Mouse (Mus musculus): ENCODE measurements at regions not wholly inside any gene's neighbourhood (a gene's known extent, or its start where the extent isn't known, plus 50 kb on each side); places are given as distances from the start of the nearest gene placed in this dataset.

DNA sequence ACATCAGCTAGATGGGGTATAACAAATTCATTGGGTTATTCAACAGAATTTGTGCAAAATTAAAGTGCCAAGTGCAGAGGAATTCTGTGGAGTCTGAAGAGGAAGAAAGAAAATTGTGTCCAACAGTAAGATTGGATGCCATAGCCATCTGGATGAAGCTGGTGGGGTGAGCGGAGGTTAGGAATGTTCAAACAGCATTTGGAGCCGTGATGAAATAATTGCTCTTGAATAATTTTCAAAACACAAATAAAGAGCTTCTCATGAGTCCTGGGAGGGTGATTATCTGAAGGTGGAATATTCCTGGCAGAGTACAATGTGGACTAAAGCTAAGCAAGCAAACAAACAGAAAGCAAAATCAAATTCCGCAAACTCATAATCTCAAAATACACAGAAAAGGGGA, 260.8 kb downstream of the 1190002N15Rik start:
- in situ Hi-C loops (cut with MboI, MseI): loop anchor here in 1 of 2 experiments (10.0 kb wide), 1 partner anchor 448 kb away; no protein-coding TSS in a partner anchor

DNA sequence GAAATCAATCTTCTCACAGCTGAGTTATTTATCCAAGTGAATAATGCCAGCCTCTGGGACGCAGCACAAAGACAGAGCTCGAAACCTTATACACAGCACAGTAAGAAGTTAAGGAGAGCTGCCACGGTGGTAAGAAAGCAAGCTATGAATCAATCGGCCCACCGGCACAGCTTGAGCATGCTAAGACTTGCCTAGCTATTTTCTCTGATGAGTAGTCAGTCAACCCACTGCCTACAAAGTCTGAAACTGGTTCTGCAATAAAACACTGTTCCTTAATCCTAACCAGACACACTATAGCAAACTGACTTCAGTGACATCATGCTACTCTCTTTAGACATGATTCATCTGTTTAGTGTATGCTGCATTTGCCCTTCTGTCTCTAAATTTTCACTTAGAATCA, 268.7 kb downstream of the 1190002N15Rik start:
- in situ Hi-C loops (cut with MboI, MseI): no loop called here

GRCm38 (mm10) chr9:94267243-94267642, 270.6 kb downstream of the 1190002N15Rik start:
- in situ Hi-C loops (cut with MboI, MseI): no loop called here

DNA sequence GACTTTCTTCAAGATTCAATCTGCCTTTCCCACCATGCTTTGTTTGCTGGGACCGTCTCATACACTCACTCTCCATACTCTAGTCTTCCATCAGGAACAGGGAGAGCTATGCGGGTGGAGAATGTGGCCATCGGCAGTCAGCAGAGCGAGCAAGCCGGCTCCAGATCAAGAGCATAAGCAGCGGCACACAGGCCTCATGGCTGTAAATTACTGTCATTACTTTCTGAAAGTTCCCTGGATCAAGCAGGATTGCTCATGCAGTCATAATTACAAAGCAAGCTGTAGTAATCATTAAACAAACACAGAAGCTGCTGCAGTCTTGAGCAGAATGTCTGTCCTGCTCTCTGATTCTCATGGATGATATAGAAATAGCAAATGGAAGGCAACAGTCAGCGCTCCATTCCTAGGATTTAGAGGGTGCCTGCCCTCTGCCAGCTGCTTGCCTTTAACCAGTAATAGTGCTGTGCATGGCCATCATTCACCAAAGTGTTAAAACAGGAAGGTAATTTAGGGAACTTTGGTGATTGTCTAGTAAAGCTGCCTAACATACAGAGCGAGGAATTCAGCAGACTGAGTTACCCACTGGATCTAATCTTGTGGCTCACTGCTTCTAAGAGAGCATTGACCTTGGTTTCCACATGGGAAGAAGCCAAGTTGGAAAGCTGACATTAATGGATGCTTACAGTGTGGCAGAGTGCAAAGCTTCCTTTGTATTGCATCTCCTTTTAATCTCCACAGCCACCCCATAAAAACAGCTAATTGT, 298.2 kb downstream of the 1190002N15Rik start:
- in situ Hi-C loops (cut with MboI, MseI): no loop called here

DNA sequence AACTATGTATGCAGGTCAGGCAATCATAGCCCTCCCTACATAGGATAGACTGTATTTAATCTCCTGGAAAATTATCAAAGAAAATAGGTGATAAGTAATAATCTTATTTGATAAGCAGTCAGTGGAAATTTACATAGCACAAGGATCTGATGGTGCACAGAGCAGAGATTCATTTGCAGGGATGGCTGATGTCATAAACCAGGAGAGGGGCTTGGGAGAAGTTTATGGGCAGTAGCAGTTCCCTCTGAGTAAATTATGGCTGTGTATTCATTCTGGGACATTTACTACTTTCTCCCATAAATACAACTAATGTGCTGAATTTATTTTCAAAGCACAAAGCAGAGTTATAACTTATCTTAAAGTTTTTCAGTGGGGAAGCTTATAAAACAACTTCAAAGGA, 299.3 kb downstream of the 1190002N15Rik start:
- in situ Hi-C loops (cut with MboI, MseI): no loop called here

DNA sequence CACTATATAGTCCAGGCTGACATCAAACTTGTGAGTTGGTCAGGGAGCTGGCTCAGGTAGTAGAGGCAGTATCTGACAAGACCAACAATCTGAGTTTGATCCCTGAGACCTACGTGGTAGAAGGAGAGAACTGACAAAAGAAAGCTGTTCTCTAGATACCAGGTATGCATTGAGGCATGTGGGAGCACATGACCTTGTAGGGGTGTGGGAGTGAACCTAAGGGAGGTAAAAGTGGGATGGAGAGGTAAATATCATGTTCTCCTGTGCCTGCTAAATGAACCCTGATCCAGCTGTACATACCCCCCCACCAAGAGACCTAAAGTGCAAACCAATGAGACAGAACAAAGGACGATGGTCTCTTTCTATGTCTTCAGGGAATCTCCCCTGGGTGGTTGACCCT, 308.3 kb downstream of the 1190002N15Rik start:
- in situ Hi-C loops (cut with MboI, MseI): no loop called here

GRCm38 (mm10) chr9:94219116-94219515, 318.8 kb downstream of the 1190002N15Rik start:
- in situ Hi-C loops (cut with MboI, MseI): no loop called here

DNA sequence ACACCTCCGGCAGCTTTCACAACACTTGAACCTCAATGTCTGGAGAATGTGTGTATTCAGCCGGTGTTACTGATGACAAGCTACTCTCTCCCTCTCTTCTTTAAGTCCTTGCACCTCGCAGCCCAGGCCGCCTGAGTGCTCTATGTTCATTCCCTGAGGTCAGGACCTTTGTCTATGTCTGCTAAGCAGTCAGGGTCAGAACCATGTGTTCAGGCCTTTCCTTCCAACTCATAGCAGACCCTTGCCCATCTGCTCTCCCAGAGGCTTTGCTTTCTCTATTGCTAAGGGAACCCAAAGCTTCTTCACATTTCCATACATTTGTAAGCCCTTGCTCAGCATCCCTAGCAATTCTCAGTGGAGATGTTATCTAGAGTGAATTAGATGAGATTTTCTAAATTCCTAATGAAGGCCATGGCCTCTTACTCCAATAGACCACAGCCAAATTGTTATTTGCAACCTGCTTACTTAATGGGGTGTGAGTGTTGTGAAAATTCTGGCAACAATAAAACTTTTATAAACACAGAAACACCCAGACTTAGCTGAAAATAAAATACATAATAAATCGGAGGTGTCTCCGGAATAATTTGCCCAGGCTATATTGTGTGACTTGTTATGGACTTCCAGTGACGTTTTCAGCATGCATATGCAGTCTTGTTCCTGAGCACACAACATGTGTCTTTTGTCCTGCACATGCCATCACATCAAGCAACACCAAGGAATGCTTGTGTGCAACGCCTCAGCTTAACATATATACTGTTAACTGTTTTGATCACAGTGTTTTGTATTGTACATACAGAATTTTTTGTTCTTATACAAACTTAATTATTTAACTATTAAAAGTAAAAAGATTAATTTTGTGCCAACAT, 321.2 kb downstream of the 1190002N15Rik start:
- in situ Hi-C loops (cut with MboI, MseI): no loop called here

GRCm38 (mm10) chr9:94210467-94211249, 327.2 kb downstream of the 1190002N15Rik start:
- in situ Hi-C loops (cut with MboI, MseI): loop anchor here in 1 of 2 experiments (5.0 kb wide), 1 partner anchor 107 kb away; no protein-coding TSS in a partner anchor

- in situ Hi-C loops (cut with MboI, MseI): no loop called here
These were observed 328.9 kb downstream of the 1190002N15Rik start for GRCm38 (mm10) chr9:94208987-94209386.

DNA sequence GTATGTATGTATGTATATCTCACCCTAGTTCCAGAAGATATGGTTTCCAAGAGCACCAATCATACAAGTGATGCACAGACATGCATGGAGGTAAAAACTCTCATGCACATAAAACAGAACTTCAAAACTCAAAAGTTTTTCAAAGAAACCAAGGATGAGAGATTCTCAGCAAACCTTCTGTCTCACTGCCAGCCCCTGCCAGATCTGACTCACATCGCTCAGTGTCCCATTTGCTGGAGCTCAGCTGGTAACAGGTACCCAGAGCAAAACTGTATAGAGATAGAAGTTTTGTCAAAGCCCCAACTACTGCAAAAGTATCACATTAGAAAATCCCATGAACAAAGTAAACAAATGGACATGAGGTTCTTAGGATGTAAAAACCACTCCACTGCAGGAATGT, 337.0 kb downstream of the 1190002N15Rik start:
- in situ Hi-C loops (cut with MboI, MseI): no loop called here

GRCm38 (mm10) chr9:94199864-94200263, 338.0 kb downstream of the 1190002N15Rik start:
- in situ Hi-C loops (cut with MboI, MseI): no loop called here

- in situ Hi-C loops (cut with MboI, MseI): no loop called here
These were observed 346.8 kb downstream of the 1190002N15Rik start for GRCm38 (mm10) chr9:94191083-94191482.

DNA sequence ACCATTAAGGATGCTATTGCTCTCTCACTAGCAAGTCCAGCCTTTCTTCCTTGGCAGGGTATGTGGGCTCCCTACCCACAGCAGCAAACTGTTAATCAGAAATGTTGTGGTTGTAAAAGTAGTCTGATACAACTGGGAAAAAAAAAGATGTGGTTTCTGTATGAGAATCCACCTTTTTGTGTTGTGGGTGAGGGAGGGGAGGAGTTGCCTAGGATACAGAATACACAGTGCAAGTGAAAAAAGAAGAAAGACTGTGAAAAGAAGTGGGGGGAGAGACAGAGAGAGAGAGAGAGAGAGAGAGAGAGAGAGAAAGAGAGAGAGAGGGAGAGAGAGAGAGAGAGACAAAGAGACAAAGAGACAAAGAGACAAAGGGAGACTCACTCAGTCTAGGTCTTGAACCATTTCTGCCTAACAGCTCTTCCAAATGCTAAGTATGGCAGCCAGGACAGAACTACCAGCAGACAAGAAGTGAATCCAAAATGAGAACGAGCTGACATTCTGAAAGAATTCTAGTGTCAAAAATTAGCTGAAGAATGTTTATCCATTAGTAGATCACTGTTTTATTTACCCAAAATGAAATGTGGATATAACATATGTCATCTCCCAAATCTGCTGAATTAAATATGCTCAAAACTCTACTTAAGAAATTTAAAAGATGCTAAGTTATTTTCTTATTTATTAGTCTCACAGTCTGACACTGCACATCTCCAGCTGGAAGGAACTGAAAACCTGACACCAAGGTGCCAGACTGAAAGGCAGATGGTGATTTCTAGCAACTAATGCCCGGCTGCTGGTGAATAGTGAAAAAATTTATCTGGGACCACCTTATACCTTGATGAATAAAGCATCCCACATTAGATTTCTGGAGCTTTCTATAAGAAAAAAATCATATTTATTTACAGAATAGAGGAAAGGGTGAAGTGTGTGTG, 347.7 kb downstream of the 1190002N15Rik start:
- in situ Hi-C loops (cut with MboI, MseI): no loop called here

- in situ Hi-C loops (cut with MboI, MseI): no loop called here
These were observed 349.8 kb downstream of the 1190002N15Rik start for GRCm38 (mm10) chr9:94188124-94188523.

- in situ Hi-C loops (cut with MboI, MseI): no loop called here
These were observed 367.8 kb downstream of the 1190002N15Rik start for GRCm38 (mm10) chr9:94169905-94170612.

DNA sequence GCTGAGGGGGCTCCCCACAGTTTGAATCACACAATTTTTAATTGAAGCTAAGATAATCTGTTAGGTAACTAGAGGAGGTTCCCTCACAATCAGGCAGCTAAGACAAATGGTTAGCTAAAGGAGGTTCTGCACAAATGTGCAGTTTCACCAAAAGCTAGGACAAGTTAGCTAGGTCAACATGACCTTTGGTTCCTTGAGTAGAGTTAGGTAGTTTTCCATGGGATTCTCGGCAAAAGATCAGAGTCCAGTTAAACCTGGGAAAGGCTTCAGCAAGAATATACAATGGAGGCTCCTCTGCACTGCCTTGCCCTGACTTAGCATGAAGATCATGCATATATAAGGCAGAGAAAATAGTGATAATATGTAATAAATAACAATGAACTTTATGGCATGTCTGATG, 374.2 kb downstream of the 1190002N15Rik start:
- in situ Hi-C loops (cut with MboI, MseI): no loop called here

DNA sequence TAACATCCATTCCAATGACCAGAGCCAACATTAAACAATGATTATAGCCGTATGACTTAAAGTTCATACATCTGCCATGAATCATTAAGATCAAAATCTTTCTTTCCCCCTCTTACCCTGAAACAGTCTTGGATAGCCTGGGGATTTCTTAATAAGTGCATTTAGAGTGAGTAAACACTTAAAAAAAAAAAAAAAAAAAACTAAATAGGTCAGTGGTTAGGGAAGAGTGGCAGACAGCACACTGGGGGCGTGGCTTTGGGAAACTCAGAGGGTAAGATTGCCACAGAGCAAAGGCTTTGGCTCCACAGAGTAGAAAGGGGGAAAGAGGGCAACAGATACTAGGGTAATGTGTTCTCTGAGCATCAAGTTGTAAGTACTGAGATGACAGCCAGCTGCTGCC, 382.3 kb downstream of the 1190002N15Rik start:
- in situ Hi-C loops (cut with MboI, MseI): loop anchor here in 1 of 2 experiments (10.0 kb wide), 1 partner anchor 319 kb away; no protein-coding TSS in a partner anchor

GRCm38 (mm10) chr9:94148474-94148873, 389.4 kb downstream of the 1190002N15Rik start:
- in situ Hi-C loops (cut with MboI, MseI): no loop called here

DNA sequence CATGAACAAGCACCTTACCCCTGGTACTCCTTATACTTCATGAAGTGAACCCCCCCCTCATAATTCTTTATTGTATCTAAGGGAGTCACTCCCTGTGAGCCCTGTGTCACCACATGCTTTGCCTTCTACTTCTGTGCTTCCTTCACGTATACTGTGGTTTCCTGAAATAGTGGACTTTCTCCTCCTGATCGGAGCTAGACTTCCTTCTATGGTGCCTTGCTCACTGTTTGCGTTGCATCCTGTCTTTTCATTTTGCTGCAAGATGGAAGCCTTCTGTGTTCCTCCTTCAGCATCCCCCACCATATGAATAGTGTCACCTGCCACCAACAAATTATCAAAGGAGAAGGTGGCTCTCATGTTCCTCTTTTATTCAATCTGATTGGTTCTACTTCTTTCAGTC, 391.1 kb downstream of the 1190002N15Rik start:
- in situ Hi-C loops (cut with MboI, MseI): no loop called here
